Mouse (Mus musculus): ENCODE results near the gene Cenps.

Gene Cenps

GRCm38 (mm10) chr4:149157415-149157973 lies 20.1 kb upstream of the Cenps start:
- in situ Hi-C loops (cut with MboI, MseI): no loop called here

DNA sequence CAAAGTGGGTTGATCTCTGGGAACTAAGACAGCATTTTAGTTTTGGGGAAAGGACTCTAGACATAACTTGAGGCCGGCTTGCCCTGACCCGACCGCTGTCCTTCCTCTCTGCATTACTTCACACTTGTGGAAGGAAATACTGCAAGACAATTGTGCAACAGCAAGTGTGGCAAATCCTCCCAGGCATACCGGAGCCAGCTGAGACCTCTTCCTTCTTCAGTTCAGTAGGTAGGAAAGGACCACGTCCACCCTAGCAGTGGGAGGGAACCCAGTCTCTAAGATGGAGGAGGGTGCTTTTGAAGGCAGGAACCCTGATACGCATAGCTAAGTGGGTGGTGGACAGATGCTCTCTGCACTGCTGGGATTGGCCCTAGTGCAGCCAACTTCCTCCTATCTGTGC lies 18.3 kb upstream of the Cenps start:
- in situ Hi-C loops (cut with MboI, MseI): no loop called here

DNA sequence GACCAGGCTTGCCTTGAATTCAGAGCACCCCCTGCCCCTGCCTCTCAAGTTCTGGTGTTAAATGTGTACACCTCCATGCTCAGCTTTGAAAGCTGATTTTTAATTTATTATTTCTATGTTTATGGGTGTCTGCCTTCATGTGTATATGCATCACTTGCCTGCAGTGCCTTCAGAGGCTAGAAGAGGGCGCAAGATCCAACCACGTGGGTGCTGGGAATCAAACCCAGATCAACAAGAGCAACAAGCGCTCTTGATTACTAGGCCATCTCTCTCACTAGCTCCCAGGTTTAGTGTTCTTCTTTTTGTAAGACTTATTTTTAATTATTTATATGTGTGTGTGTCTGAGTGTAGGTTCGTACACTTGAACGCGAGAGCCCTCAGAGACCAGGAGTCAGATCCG lies 17.4 kb upstream of the Cenps start:
- in situ Hi-C loops (cut with MboI, MseI): no loop called here

- in situ Hi-C loops (cut with MboI, MseI): no loop called here
Measured at GRCm38 (mm10) chr4:149150721-149151120, 13.3 kb upstream of the Cenps start.

DNA sequence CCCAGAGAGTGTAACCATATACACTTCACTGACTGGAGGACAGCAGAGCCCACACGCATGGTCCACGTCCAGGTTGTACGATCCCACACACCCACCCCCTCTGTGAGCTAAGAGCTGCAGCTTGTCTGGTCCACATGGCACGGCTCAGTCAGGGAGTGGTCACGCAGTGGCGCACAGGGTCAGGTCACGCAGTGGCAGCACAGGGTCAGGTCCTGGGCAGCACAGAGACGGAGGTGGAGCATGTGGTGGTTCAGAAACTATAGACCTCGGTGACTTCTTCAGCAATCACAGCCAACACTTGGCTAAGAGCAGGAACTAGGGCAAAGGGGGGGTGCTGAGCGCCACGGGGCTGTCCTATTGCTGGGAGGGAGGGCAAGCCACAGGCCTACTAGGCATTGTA lies 12.8 kb upstream of the Cenps start:
- in situ Hi-C loops (cut with MboI, MseI): no loop called here

GRCm38 (mm10) chr4:149149611-149150010 lies 12.2 kb upstream of the Cenps start:
- in situ Hi-C loops (cut with MboI, MseI): loop anchor here (10.0 kb wide), 2 partner anchors 305 to 395 kb away; partner anchors contain the start of gene Rbp7

- in situ Hi-C loops (cut with MboI, MseI): loop anchor here (10.0 kb wide), 2 partner anchors 306 to 396 kb away; partner anchors contain the start of gene Rbp7
Measured at GRCm38 (mm10) chr4:149149196-149149595, 11.8 kb upstream of the Cenps start.

- in situ Hi-C loops (cut with MboI, MseI): loop anchor here (10.0 kb wide), 2 partner anchors 307 to 397 kb away; partner anchors contain the start of gene Rbp7
Measured at GRCm38 (mm10) chr4:149148084-149148483, 10.7 kb upstream of the Cenps start.

- in situ Hi-C loops (cut with MboI, MseI): loop anchor here (10.0 kb wide), 2 partner anchors 307 to 397 kb away; partner anchors contain the start of gene Rbp7
Measured at GRCm38 (mm10) chr4:149147528-149147927, 10.1 kb upstream of the Cenps start.

DNA sequence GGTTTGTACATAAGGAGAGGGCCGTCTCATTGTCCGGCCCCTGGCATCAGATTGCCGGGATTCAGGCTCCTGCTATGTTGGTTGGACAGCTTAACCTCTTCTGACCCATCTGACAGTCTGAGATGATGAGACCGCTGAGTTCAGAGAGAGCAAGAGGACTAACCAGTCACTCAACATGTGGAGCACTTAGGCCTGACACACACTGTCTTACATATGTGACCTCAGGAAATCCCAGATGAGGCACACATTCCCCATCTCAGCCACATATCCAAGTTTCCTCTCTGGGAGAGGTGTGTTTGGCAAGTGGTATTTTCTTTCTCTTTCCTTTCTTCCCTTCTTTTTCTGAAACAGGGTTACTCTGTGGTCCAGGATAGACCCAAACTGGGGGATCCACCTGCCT lies 7.7 kb upstream of the Cenps start:
- in situ Hi-C loops (cut with MboI, MseI): loop anchor here (10.0 kb wide), 2 partner anchors 310 to 400 kb away; partner anchors contain the start of gene Rbp7

DNA sequence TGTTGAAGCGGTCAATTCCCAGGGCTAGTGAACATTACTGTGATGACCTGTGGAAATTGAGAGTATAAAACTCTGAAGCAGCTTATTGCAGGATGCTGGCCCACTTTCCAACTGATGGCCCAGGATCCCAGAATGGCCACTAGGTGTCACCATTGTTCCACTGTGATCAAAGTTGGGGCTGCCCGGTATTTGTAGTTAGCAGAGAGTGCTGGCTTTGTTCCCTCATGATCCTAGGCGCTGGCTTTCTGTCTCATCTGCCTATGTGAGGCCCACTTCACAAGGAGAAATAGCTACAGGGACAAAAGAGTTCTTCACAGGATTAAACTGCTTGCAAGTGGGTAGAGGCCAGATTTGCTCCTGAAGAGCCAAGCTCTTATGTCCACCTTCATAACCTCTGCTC lies 7.0 kb upstream of the Cenps start:
- in situ Hi-C loops (cut with MboI, MseI): loop anchor here (10.0 kb wide), 2 partner anchors 310 to 400 kb away; partner anchors contain the start of gene Rbp7

- in situ Hi-C loops (cut with MboI, MseI): loop anchor here (10.0 kb wide), 2 partner anchors 311 to 401 kb away; partner anchors contain the start of gene Rbp7
Measured at GRCm38 (mm10) chr4:149143594-149143993, 6.2 kb upstream of the Cenps start.

DNA sequence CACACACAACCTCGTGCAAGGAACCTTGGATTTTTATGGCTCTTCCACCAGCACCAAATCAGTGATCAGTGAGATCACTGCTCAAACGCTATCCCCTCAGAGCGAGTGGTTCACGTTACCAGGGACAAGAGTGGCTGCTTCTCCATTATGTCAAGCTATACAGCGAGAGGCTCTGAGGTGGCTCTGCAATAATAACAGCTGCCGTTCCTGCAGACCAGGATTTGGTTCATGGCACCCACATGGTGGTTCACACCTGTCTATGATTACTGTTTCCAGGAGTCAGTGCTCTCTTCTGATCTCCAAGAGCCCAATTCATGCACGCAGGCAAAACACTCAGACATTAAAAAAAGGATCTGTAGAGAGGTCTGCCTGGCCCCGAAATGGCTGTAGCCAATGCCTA lies 1.1 kb upstream of the Cenps start:
- in situ Hi-C loops (cut with MboI, MseI): no loop called here

DNA sequence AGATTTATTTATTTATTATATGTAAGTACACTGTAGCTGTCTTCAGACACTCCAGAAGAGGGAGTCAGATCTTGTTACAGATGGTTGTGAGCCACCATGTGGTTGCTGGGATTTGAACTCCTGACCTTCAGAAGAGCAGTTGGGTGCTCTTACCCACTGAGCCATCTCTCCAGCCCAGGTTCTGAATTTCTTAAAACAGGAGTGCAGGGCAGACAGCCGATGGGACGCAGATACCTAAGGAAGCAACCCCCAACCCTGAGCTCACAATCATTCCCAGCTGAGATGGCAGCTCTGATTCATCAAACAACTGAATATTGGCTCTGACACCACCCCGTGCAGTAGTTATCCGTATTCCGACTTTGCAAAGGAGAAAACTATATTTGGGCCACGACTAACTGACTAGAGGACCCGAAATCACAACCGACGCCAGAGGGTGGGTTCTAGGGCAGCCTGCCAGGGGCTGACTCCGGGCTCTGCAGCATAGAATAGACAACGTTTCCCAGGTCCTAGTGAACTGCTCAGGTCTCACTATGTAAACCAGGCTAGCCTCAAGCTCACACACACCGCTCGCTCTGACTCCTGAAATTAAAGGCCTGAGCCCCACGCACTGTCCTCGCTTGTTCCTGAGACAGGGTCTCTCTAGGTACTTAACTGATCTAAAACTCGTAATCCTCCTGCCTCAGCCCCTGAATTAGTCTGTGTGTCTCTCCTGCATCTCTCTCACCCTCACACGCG lies 1.1 kb downstream of the Cenps start:
- in situ Hi-C loops (cut with MboI, MseI): no loop called here

DNA sequence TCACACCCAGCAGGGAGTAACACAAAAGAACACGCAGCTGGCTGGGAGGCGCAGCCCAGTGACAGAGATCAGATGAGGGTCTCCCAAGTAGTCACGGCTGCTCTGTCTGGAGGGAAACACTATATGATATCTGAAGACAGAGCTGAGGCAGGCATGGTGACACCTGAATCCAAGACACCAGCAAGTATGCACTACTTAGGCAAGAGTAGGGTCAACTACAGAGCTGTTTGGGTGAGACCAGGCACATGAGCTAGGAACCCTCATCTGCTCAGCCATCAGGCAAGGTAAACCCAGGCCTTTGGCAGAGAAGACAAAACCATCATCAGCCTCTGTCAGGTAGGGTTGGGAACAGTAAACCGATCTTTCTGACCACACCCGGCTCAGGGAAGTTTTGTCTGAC lies 4.0 kb downstream of the Cenps start:
- in situ Hi-C loops (cut with MboI, MseI): no loop called here

DNA sequence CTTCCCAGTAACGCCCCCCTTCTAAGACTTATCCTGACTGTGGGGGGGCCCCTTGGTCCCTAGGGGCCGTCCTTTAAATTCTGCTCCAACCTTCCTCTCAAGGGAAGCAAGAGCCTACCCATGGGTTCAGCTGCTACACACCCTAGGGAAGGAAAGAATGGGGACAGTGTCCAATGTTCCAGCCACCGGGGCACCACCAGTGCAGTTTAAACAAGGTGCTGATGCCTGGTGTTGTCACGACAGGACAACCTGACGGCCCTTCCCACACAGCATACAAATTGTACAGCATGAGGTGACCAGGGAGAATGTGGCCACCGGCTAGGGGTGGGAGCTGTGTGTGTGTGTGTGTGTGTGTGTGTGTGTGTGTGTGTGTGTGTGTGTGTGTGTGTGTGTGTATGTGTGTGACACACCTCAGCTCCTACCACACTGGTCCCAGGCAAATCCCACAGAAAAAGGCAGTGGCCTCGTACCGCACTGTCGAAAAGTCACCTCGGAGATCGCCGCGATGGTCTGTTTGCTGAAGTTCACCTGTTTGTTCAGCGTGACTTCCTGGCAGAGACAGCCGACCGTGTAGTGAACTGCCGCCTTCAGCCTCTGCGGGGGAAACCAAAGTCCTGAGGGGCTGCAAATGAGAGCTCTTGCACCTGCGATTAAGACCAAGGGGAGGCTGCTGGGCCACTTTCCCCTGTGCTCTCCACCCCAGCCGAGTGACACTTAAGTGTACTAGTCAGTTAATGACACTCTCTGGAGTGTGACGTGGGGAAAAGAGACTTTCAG lies 5.5 kb downstream of the Cenps start:
- in situ Hi-C loops (cut with MboI, MseI): no loop called here

GRCm38 (mm10) chr4:149131021-149131752 lies 6.2 kb downstream of the Cenps start:
- in situ Hi-C loops (cut with MboI, MseI): no loop called here

DNA sequence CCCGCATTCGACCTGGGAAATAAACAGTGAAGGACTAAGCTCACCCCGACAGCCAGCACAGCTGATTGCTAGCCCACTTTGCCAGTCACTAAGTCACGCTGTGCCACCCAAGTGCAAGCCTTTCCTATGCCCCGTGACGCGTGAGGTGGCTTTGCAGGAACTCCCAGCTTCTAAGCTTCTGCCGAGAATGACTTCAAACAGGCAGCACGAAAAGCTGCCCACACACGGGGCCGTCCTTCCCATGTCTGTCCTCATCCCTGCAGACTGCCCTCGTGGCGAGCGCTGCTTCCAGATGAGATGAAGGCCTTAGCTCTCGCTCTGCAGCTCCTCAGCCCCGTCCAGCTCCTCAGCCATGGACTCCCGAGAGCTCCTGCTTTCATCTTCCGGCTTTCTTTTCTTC lies 9.0 kb downstream of the Cenps start:
- in situ Hi-C loops (cut with MboI, MseI): no loop called here

GRCm38 (mm10) chr4:149126663-149127062 lies 10.8 kb downstream of the Cenps start, which contains the start of gene Cort:
Cort (minus strand) TSS chr4:149126763.
- in situ Hi-C loops (cut with MboI, MseI): no loop called here

DNA sequence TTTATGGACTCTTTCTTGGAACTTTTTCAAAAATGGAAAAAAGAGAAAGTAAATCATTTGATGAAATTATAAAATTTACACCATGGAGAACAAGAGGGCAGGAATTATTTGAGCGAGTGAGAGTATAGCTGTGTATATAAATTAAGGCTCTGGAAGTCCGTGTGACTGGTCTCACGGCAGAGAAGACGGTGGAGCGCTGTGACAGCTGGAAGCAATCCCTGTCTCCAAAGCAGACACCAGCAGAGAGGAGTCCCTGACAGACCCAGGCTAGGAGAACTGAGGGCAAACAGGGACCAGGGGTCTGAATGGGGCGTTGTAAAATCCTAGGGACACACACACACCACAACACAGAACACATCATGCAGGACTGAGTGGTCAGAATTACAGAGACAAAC lies 11.3 kb downstream of the Cenps start:
- in situ Hi-C loops (cut with MboI, MseI): no loop called here

DNA sequence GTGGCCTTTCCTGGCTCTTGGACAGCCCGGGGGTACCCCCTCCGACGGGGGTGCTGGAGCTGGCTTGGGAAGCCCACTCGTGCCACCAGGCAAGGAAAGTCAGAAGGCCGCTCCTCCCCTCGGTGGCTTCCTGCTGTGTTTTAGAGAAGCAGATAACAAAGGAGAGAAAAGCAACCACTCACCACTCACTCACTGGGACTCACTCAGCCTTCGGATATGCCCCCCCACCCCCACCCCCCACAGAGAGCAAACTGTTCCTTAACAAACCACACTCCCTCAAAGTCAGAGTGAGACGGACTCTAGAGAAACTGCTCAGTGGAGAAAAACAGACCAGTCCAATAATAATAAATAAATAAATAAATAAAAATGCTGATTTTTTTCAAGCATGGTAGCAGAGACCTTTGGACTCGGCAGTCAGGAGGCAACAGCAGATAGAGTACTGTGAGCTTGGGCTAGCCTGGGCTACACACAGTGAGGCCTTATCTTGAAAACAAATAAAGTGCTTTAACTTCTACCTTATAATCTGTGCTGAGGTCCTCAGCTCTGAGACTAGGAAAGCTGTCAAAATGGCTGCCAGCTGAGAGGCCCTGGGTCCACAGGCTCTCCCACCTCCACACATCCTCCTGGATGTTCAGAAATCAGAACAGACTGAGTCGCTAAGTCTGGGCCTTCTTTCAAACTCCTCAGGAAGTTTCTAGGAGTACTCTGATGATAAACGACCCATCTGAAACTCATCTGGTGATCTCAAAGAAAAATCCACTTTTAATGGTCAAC lies 11.9 kb downstream of the Cenps start:
- in situ Hi-C loops (cut with MboI, MseI): no loop called here
